Mouse (Mus musculus) G1E (cell line): ENCODE measurements around the gene Wfdc3. TPM values are rescaled to one million over a fixed set of nuclear protein-coding genes. Genes with fewer than 3 reads are reported as not detected.

Experiments
- ATAC-seq: 2 replicates; pipeline ENCODE4 v1.8.0; 2016; ENCODE audit warnings: mild to moderate bottlenecking; ENCODE audit not compliant: insufficient number of reproducible peaks, poor library complexity, low FRiP score, severe bottlenecking; ENCODE audit errors: extremely low read depth
- DNase-seq: peaks from one replicate; pipeline ENCODE4 v3.0.0; 2012; ENCODE audit warnings: low spot score
- H3K27me3 ChIP-seq: 2 replicates; pipeline ENCODE4 v1.6.1; 2012; ENCODE audit warnings: mild to moderate bottlenecking, low read length, inconsistent platforms; ENCODE audit not compliant: insufficient read depth
- H3K36me3 ChIP-seq: replicated peaks from 2 replicates; pipeline ENCODE3; 2012; ENCODE audit warnings: mild to moderate bottlenecking, inconsistent platforms
- H3K4me1 ChIP-seq: 2 replicates; pipeline ENCODE4 v1.6.1; 2012; ENCODE audit warnings: low read depth, low read length, inconsistent platforms, mixed read lengths; ENCODE audit not compliant: insufficient read depth
- H3K4me3 ChIP-seq: 2 replicates; pipeline ENCODE4 v1.5.1; 2012; ENCODE audit warnings: low read depth, mild to moderate bottlenecking, inconsistent platforms, low read length, moderate library complexity, mixed read lengths
- H3K9me3 ChIP-seq: replicated peaks from 2 replicates; pipeline ENCODE4 v1.6.1; 2012; ENCODE audit warnings: inconsistent platforms
- CTCF ChIP-seq: IDR thresholded peaks from 2 replicates; pipeline ENCODE4 v1.5.1; 2012; ENCODE audit warnings: low read depth, low read length, inconsistent platforms, mixed read lengths
- GATA1 ChIP-seq: IDR thresholded peaks from 2 replicates; pipeline ENCODE4 v1.6.1; 2012; ENCODE audit warnings: borderline replicate concordance, low read length, inconsistent platforms, mixed read lengths
- GATA2 ChIP-seq: IDR thresholded peaks from 2 replicates; pipeline ENCODE4 v1.6.1; 2012; ENCODE audit warnings: low read depth, low read length, inconsistent platforms, borderline replicate concordance
- POLR2AphosphoS5 ChIP-seq: IDR thresholded peaks from 2 replicates; pipeline ENCODE4 v1.6.1; 2012; ENCODE audit warnings: low read depth, low read length, inconsistent platforms; ENCODE audit not compliant: insufficient replicate concordance
- TAL1 ChIP-seq: conservative IDR thresholded peaks from 2 replicates; pipeline ENCODE4 v1.6.1; 2012; ENCODE audit warnings: low read depth, low read length, inconsistent platforms, mixed read lengths
- polyA plus RNA-seq: library from polyadenylated mRNA; stranded (reverse); fragments of >175 nt; gene quantifications from 2 replicates; pipeline ENCODE4 v1.2.3, GENCODE M21; 2012
- total RNA-seq, 2 experiments: library from RNA; stranded (forward) in 1 of 2; stranded (reverse) in 1 of 2; fragments of 200-1000 nt in 1 of 2; fragments of >200 nt in 1 of 2; fragmentation: Nextera tagmentation in 1 of 2; gene quantifications; 2 replicates each; pipeline ENCODE4 v1.2.3; 2014 to 2017

Gene Wfdc3
- total and polyA plus RNA-seq, 3 experiments = 0.03 to 2.0 (median 0.98) TPM

DNA sequence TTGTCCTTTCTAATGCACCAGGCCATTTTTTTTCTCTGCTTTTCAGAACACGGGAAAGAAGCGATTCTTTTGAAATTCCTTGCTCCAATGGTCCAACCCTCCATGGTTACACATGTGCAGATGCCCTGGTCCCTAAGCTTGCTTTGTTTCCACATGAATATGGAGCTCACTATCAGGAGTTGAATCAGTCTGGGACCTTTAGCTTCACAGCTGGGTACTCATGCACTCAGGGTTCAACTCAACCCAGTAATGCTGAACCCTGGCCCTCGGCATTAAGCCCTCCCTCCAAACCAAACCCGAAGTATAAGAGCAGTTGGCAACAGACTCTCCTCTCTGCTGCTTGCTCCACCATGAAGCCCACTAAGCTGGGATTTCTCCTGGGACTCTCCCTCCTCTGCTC is 47.5 kb downstream of the Wfdc3 start, which contains the start of gene Spint4:
Gene Spint4, plus strand, starts transcription at position 301 of the 400 bp plus-strand sequence.
- Histone ChIP-seq H3K36me3 (no peaks in the 10 kb centered on the region), H3K4me3 (no peak within 1 kb of the TSS), H3K9me3 (no peaks in the 10 kb centered on the region), H3K4me1 (no peaks in the 10 kb centered on the region), H3K27me3 (0 out of 2 replicates have a peak, but pooled peaks cover 7% of the 10 kb centered on the region)
- TF ChIP-seq POLR2AphosphoS5 (no peak), GATA2 (no peak), TAL1 (no peak), CTCF (no peak), GATA1 (no peak)
- DNase-seq (no peak), ATAC-seq (no peak)

DNA sequence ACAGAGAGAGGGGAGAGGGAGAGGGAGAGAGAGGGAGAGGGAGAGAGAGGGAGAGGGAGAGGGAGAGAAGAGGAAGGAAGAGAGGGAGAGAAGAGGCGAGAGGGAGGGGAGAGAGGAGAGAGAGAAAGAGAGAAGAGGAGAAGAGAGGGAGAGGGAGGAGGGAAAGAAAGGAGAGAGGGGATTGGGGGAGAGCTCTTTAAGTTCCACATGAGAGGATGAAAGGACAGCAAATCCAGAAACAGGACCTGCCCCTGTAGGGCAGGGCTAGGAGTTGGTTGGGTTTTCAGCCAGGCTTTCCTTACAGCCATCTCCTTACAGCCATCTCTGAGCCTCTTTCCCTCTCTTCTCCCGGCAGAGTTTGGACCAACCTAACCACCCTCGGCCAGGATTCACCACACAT is 60.9 kb downstream of the Wfdc3 start, which contains the start of gene Wfdc13:
Gene Wfdc13, plus strand, starts transcription at position 301 of the 400 bp plus-strand sequence.
- DNase-seq (no peak), ATAC-seq (no peak)
- Histone ChIP-seq H3K4me3 (no peak within 1 kb of the TSS), H3K36me3 (no peaks in the 10 kb centered on the region), H3K4me1 (peaks cover 2% of the 10 kb centered on the region), H3K9me3 (no peaks in the 10 kb centered on the region), H3K27me3 (peaks cover 4% of the 10 kb centered on the region; the same call in 1 of the 2 replicates)
- no peak for TF ChIP-seq TAL1
- TF ChIP-seq GATA1 = no peak
- no peak for TF ChIP-seq GATA2
- no peak for TF ChIP-seq CTCF
- TF ChIP-seq POLR2AphosphoS5 = no peak

Other genes with a start within 250 kb of the Wfdc3 start
Only the 20 nearest of the 29 such genes appear.
- gene Wfdc6b, start 132.4 kb downstream of the Wfdc3 start, total RNA-seq (2014; fragmentation: Nextera tagmentation) = not detected in 2 replicates
- gene Wfdc6b, start 132.4 kb downstream of the Wfdc3 start, total RNA-seq (2017) = not detected in 2 replicates
- gene Wfdc6b, start 132.4 kb downstream of the Wfdc3 start, polyA plus RNA-seq = not detected in 2 replicates
- gene Wfdc8, start 132.3 kb downstream of the Wfdc3 start, total RNA-seq (2014; fragmentation: Nextera tagmentation) = not detected in 2 replicates
- not detected in 2 replicates for gene Wfdc8, start 132.3 kb downstream of the Wfdc3 start, total RNA-seq (2017)
- not detected in 2 replicates for gene Wfdc8, start 132.3 kb downstream of the Wfdc3 start, polyA plus RNA-seq
- not detected in 2 replicates for gene Wfdc16, start 107.1 kb downstream of the Wfdc3 start, total RNA-seq (2014; fragmentation: Nextera tagmentation)
- gene Wfdc16, start 107.1 kb downstream of the Wfdc3 start, total RNA-seq (2017) = 0.17 TPM in 1 of 2 replicates, not detected in the other
- not detected in 2 replicates for gene Wfdc16, start 107.1 kb downstream of the Wfdc3 start, polyA plus RNA-seq
- not detected in 2 replicates for gene Wfdc10, start 89.9 kb downstream of the Wfdc3 start, total RNA-seq (2014; fragmentation: Nextera tagmentation)
- gene Wfdc10, start 89.9 kb downstream of the Wfdc3 start, total RNA-seq (2017) = 0.64 TPM in 1 of 2 replicates, not detected in the other
- not detected in 2 replicates for gene Wfdc10, start 89.9 kb downstream of the Wfdc3 start, polyA plus RNA-seq
- gene Wfdc9, start 89.3 kb downstream of the Wfdc3 start, total RNA-seq (2014; fragmentation: Nextera tagmentation) = not detected in 2 replicates
- not detected in 2 replicates for gene Wfdc9, start 89.3 kb downstream of the Wfdc3 start, total RNA-seq (2017)
- not detected in 2 replicates for gene Wfdc9, start 89.3 kb downstream of the Wfdc3 start, polyA plus RNA-seq
- not detected in 2 replicates for gene Wfdc11, start 71.8 kb downstream of the Wfdc3 start, total RNA-seq (2014; fragmentation: Nextera tagmentation)
- gene Wfdc11, start 71.8 kb downstream of the Wfdc3 start, total RNA-seq (2017) = not detected in 2 replicates
- gene Wfdc11, start 71.8 kb downstream of the Wfdc3 start, polyA plus RNA-seq = not detected in 2 replicates
- not detected in 2 replicates for gene Wfdc13, start 60.8 kb downstream of the Wfdc3 start, total RNA-seq (2014; fragmentation: Nextera tagmentation)
- 0.11 TPM in 1 of 2 replicates, not detected in the other for gene Wfdc13, start 60.8 kb downstream of the Wfdc3 start, total RNA-seq (2017)
- gene Wfdc13, start 60.8 kb downstream of the Wfdc3 start, polyA plus RNA-seq = not detected in 2 replicates
- gene Spint4, start 47.4 kb downstream of the Wfdc3 start, total RNA-seq (2014; fragmentation: Nextera tagmentation) = not detected in 2 replicates
- gene Spint4, start 47.4 kb downstream of the Wfdc3 start, total RNA-seq (2017) = 0.16 TPM in 1 of 2 replicates, not detected in the other
- not detected in 2 replicates for gene Spint4, start 47.4 kb downstream of the Wfdc3 start, polyA plus RNA-seq
- gene Spint5, start 30.6 kb downstream of the Wfdc3 start, total RNA-seq (2014; fragmentation: Nextera tagmentation) = not detected in 2 replicates
- not detected in 2 replicates for gene Spint5, start 30.6 kb downstream of the Wfdc3 start, total RNA-seq (2017)
- gene Spint5, start 30.6 kb downstream of the Wfdc3 start, polyA plus RNA-seq = not detected in 2 replicates
- 58.1 and 86.2 TPM in 2 replicates for gene Dnttip1, start 52 bp upstream of the Wfdc3 start, total RNA-seq (2014; fragmentation: Nextera tagmentation)
- 18.0 and 23.8 TPM in 2 replicates for gene Dnttip1, start 52 bp upstream of the Wfdc3 start, total RNA-seq (2017)
- 122 and 135 TPM in 2 replicates for gene Dnttip1, start 52 bp upstream of the Wfdc3 start, polyA plus RNA-seq
- gene Ube2c, start 24.0 kb upstream of the Wfdc3 start, total RNA-seq (2014; fragmentation: Nextera tagmentation) = 351 and 411 TPM in 2 replicates
- gene Ube2c, start 24.0 kb upstream of the Wfdc3 start, total RNA-seq (2017) = 127 and 135 TPM in 2 replicates
- 102 and 111 TPM in 2 replicates for gene Ube2c, start 24.0 kb upstream of the Wfdc3 start, polyA plus RNA-seq
- gene Tnnc2, start 34.0 kb upstream of the Wfdc3 start, total RNA-seq (2014; fragmentation: Nextera tagmentation) = not detected in 2 replicates
- not detected in 2 replicates for gene Tnnc2, start 34.0 kb upstream of the Wfdc3 start, total RNA-seq (2017)
- gene Tnnc2, start 34.0 kb upstream of the Wfdc3 start, polyA plus RNA-seq = not detected in 2 replicates
- gene Snx21, start 39.9 kb upstream of the Wfdc3 start, total RNA-seq (2014; fragmentation: Nextera tagmentation) = 4.7 and 6.8 TPM in 2 replicates
- 1.3 and 1.7 TPM in 2 replicates for gene Snx21, start 39.9 kb upstream of the Wfdc3 start, total RNA-seq (2017)
- gene Snx21, start 39.9 kb upstream of the Wfdc3 start, polyA plus RNA-seq = 3.5 and 5.0 TPM in 2 replicates
- gene Acot8, start 59.0 kb upstream of the Wfdc3 start, total RNA-seq (2014; fragmentation: Nextera tagmentation) = 12.9 and 16.6 TPM in 2 replicates
- 20.8 and 24.0 TPM in 2 replicates for gene Acot8, start 59.0 kb upstream of the Wfdc3 start, total RNA-seq (2017)
- 45.4 and 51.6 TPM in 2 replicates for gene Acot8, start 59.0 kb upstream of the Wfdc3 start, polyA plus RNA-seq
- 7.1 and 10.2 TPM in 2 replicates for gene Zswim3, start 59.2 kb upstream of the Wfdc3 start, total RNA-seq (2014; fragmentation: Nextera tagmentation)
- 4.2 and 5.3 TPM in 2 replicates for gene Zswim3, start 59.2 kb upstream of the Wfdc3 start, total RNA-seq (2017)
- 1.1 and 1.2 TPM in 2 replicates for gene Zswim3, start 59.2 kb upstream of the Wfdc3 start, polyA plus RNA-seq
- 19.0 and 22.2 TPM in 2 replicates for gene Zswim1, start 76.8 kb upstream of the Wfdc3 start, total RNA-seq (2014; fragmentation: Nextera tagmentation)
- 3.8 and 4.1 TPM in 2 replicates for gene Zswim1, start 76.8 kb upstream of the Wfdc3 start, total RNA-seq (2017)
- gene Zswim1, start 76.8 kb upstream of the Wfdc3 start, polyA plus RNA-seq = 33.9 and 38.4 TPM in 2 replicates
- not detected in 2 replicates for gene Spata25, start 82.6 kb upstream of the Wfdc3 start, total RNA-seq (2014; fragmentation: Nextera tagmentation)
- gene Spata25, start 82.6 kb upstream of the Wfdc3 start, total RNA-seq (2017) = not detected in 2 replicates
- not detected in 2 replicates for gene Spata25, start 82.6 kb upstream of the Wfdc3 start, polyA plus RNA-seq
- 24.7 and 40.4 TPM in 2 replicates for gene Ctsa, start 86.9 kb upstream of the Wfdc3 start, total RNA-seq (2014; fragmentation: Nextera tagmentation)
- 58.7 and 67.0 TPM in 2 replicates for gene Ctsa, start 86.9 kb upstream of the Wfdc3 start, total RNA-seq (2017)
- gene Ctsa, start 86.9 kb upstream of the Wfdc3 start, polyA plus RNA-seq = 37.0 and 68.2 TPM in 2 replicates
- gene Neurl2, start 87.5 kb upstream of the Wfdc3 start, total RNA-seq (2014; fragmentation: Nextera tagmentation) = not detected in 2 replicates
- 0.27 TPM in 1 of 2 replicates, not detected in the other for gene Neurl2, start 87.5 kb upstream of the Wfdc3 start, total RNA-seq (2017)
- gene Neurl2, start 87.5 kb upstream of the Wfdc3 start, polyA plus RNA-seq = 0.10 TPM in 1 of 2 replicates, not detected in the other
- not detected in 2 replicates for gene Pltp, start 111.8 kb upstream of the Wfdc3 start, total RNA-seq (2014; fragmentation: Nextera tagmentation)
- not detected in 2 replicates for gene Pltp, start 111.8 kb upstream of the Wfdc3 start, total RNA-seq (2017)
- not detected in 2 replicates for gene Pltp, start 111.8 kb upstream of the Wfdc3 start, polyA plus RNA-seq